Comparison of ENCODE assay signal across 26 mouse cellular contexts in genomic region chr19:5739446-5739845, GRCm38 (mm10). TPM values are rescaled to one million over a fixed set of nuclear protein-coding genes. Genes with fewer than 3 reads are reported as not detected.
DNase-seq lines count a peak whose midpoint lies in the region; ATAC-seq and TF ChIP-seq lines count a peak whose summit lies in the region.
"Had no signal": no experiment of that assay in that cellular context is flagged by ENCODE, and none has a peak within 500 bp of the region (broad histone marks: within the 10 kb centered on the region; RNA-seq: fewer than 3 reads in every experiment).

No protein-coding gene starts in this region.

- no peak overlapping the region for H3K9ac ChIP-seq in kidney, postnatal 0 days (ENCODE audit: low read depth, low read length)
- no peak overlapping the region for H3K9ac ChIP-seq in kidney, embryonic 16.5 days (replicated peaks; ENCODE audit: low read length)
- no peak overlapping the region for H3K9ac ChIP-seq in lung, postnatal 0 days (replicated peaks; ENCODE audit: low read depth)
- H3K9ac ChIP-seq in forebrain, postnatal 0 days = no peak overlapping the region
- H3K9ac ChIP-seq: forebrain, embryonic 12.5 days; hindbrain, embryonic 13.5 days; intestine, embryonic 15.5 days had no signal

- H3K9me3 ChIP-seq in kidney, postnatal 0 days (replicated peaks; ENCODE audit: low read length) = no peaks in the 10 kb centered on the region
- no peaks in the 10 kb centered on the region for H3K9me3 ChIP-seq in kidney, embryonic 16.5 days (ENCODE audit: low read length)
- H3K9me3 ChIP-seq in lung, postnatal 0 days (ENCODE audit: low read length) = no peaks in the 10 kb centered on the region
- H3K9me3 ChIP-seq in forebrain, postnatal 0 days (ENCODE audit: low read length) = no peaks in the 10 kb centered on the region
- H3K9me3 ChIP-seq: embryonic facial prominence, embryonic 13.5 days; forebrain, embryonic 12.5 days; G1E; heart, embryonic 13.5 days; hindbrain, embryonic 13.5 days; intestine, embryonic 15.5 days had no signal

- ATAC-seq in kidney, postnatal 0 days (replicated peaks; ENCODE audit: low FRiP score, low read depth) = no peak
- ATAC-seq in kidney, embryonic 16.5 days (ENCODE audit: low FRiP score, low TSS enrichment) = no peak
- ATAC-seq in lung, postnatal 0 days = no peak
- ATAC-seq in forebrain, postnatal 0 days = no peak
- ATAC-seq: activated CD4-positive, CD25-positive, alpha-beta regulatory T cell, adult 4 months; CD4-positive, CD25-positive, alpha-beta regulatory T cell, adult 4 months; forebrain, embryonic 16.5 days; intestine, embryonic 15.5 days had no signal

- H3K4me2 ChIP-seq in kidney, postnatal 0 days (ENCODE audit: low read length) = no peak overlapping the region
- no peak overlapping the region for H3K4me2 ChIP-seq in kidney, embryonic 16.5 days (replicated peaks; ENCODE audit: low read depth, low read length)
- H3K4me2 ChIP-seq in lung, postnatal 0 days (replicated peaks; ENCODE audit: low read depth, low read length) = no peak overlapping the region
- H3K4me2 ChIP-seq in forebrain, postnatal 0 days (ENCODE audit: low read depth) = no peak overlapping the region
- H3K4me2 ChIP-seq: forebrain, embryonic 12.5 days; intestine, embryonic 15.5 days had no signal

- TF ChIP-seq EP300 in lung, postnatal 0 days (IDR thresholded peaks at IDR 0.05) = no peak

- H3K27me3 ChIP-seq in kidney, postnatal 0 days (ENCODE audit: insufficient read depth, low read length) = no peaks in the 10 kb centered on the region
- H3K27me3 ChIP-seq in kidney, embryonic 16.5 days (ENCODE audit: insufficient read depth, low read length) = peaks cover 3% of the 10 kb centered on the region; the same call in 1 of the 2 replicates
- no peaks in the 10 kb centered on the region for H3K27me3 ChIP-seq in lung, postnatal 0 days (replicated peaks; ENCODE audit: insufficient read depth, low read length)
- no peaks in the 10 kb centered on the region for H3K27me3 ChIP-seq in forebrain, postnatal 0 days (ENCODE audit: insufficient read depth, low read length)

- no peak for TF ChIP-seq CTCF in kidney, postnatal 0 days (IDR thresholded peaks at IDR 0.05; ENCODE audit: low read depth)
- peak; percentile 12; the same call in 1 of the 2 replicates for TF ChIP-seq CTCF in lung, postnatal 0 days (IDR thresholded peaks at IDR 0.05)
- no peak for TF ChIP-seq CTCF in forebrain, postnatal 0 days (IDR thresholded peaks at IDR 0.05; ENCODE audit: low read depth)

- H3K4me3 ChIP-seq in kidney, postnatal 0 days (replicated peaks; ENCODE audit: low read depth, low read length) = no peak overlapping the region
- no peak overlapping the region for H3K4me3 ChIP-seq in kidney, embryonic 16.5 days (ENCODE audit: low read length)
- H3K4me3 ChIP-seq in lung, postnatal 0 days (ENCODE audit: low read depth, low read length) = no peak overlapping the region
- no peak overlapping the region for H3K4me3 ChIP-seq in brown adipose tissue, adult 24 weeks (ENCODE audit: insufficient read depth, low read depth, low read length)
- H3K4me3 ChIP-seq in forebrain, postnatal 0 days (ENCODE audit: low read depth, low read length) = no peak overlapping the region
- H3K4me3 ChIP-seq: embryonic facial prominence, embryonic 13.5 days; forebrain, embryonic 12.5 days; heart, embryonic 13.5 days; hindbrain, embryonic 13.5 days; intestine, embryonic 15.5 days had no signal

- H3K27ac ChIP-seq in kidney, postnatal 0 days = 0 out of 2 replicates have a peak overlapping the region, but pooled peaks have one; percentile 84
- no peak overlapping the region for H3K27ac ChIP-seq in kidney, embryonic 16.5 days (ENCODE audit: low read length)
- peak overlapping the region; percentile 89 for H3K27ac ChIP-seq in lung, postnatal 0 days (ENCODE audit: low read length)
- H3K27ac ChIP-seq in brown adipose tissue, adult 24 weeks (replicated peaks; ENCODE audit: low read depth, low read length) = peak overlapping the region; percentile 94
- no peak overlapping the region for H3K27ac ChIP-seq in forebrain, postnatal 0 days (ENCODE audit: low read depth, low read length)
- H3K27ac ChIP-seq: intestine, embryonic 15.5 days had no signal

- peaks cover 24% of the 10 kb centered on the region for H3K4me1 ChIP-seq in kidney, postnatal 0 days (replicated peaks; ENCODE audit: insufficient read depth, low read length)
- peaks cover 34% of the 10 kb centered on the region for H3K4me1 ChIP-seq in kidney, embryonic 16.5 days (ENCODE audit: insufficient read depth, low read length)
- peaks cover 26% of the 10 kb centered on the region for H3K4me1 ChIP-seq in lung, postnatal 0 days (ENCODE audit: insufficient read depth, low read depth, low read length)
- H3K4me1 ChIP-seq in brown adipose tissue, adult 24 weeks (ENCODE audit: control insufficient read depth, insufficient read depth, insufficient read length, low read length) = peaks cover 7% of the 10 kb centered on the region
- peaks cover 7% of the 10 kb centered on the region; the same call in 1 of the 2 replicates for H3K4me1 ChIP-seq in forebrain, postnatal 0 days (ENCODE audit: insufficient read depth)

- H3K36me3 ChIP-seq in kidney, postnatal 0 days (ENCODE audit: insufficient read depth, low read length) = no peaks in the 10 kb centered on the region
- H3K36me3 ChIP-seq in kidney, embryonic 16.5 days (ENCODE audit: insufficient read depth, low read length) = no peaks in the 10 kb centered on the region
- no peaks in the 10 kb centered on the region for H3K36me3 ChIP-seq in lung, postnatal 0 days (ENCODE audit: insufficient read depth, low read length)
- H3K36me3 ChIP-seq in forebrain, postnatal 0 days (ENCODE audit: insufficient read depth) = no peaks in the 10 kb centered on the region
- H3K36me3 ChIP-seq: embryonic facial prominence, embryonic 13.5 days; forebrain, embryonic 12.5 days; G1E; heart, embryonic 13.5 days; hindbrain, embryonic 13.5 days; intestine, embryonic 15.5 days had no signal

- WGBS in kidney, postnatal 0 days = 61% methylated on average over 2 of the region's 2 CpGs
- 43% methylated on average over 2 of the region's 2 CpGs for WGBS in kidney, embryonic 16.5 days
- WGBS in lung, postnatal 0 days = 43% methylated on average over 2 of the region's 2 CpGs
- WGBS in forebrain, postnatal 0 days = 54% methylated on average over 2 of the region's 2 CpGs

- DNase-seq in kidney, postnatal 0 days (ENCODE audit: low spot score) = no peak
- no peak for DNase-seq in lung, postnatal 0 days (ENCODE audit: low spot score)
- no peak for DNase-seq in lung, postnatal 4 days
- DNase-seq in forebrain, postnatal 0 days = no peak
- DNase-seq: adrenal gland, adult 2 months; adrenal gland, postnatal 36 days; B cell, adult 2 months; cerebellum, adult 11 months; cerebellum, adult 9-11 months; cerebellum, postnatal 36 days; gastrocnemius, postnatal 36 days; heart, adult 11 months; heart, postnatal 10 days had no signal

RNA-seq across cellular contexts. Expression of gene Ltbp3, which starts 1.3 kb away (rescaled TPM):
- 22.3 and 23.9 TPM in 2 replicates for polyA plus RNA-seq in kidney, postnatal 0 days (2015; fragmentation: Nextera tagmentation; extraction: Ambion mirVana)
- polyA plus RNA-seq in kidney, embryonic 16.5 days (2015; fragmentation: Nextera tagmentation; extraction: Ambion mirVana) = 18.1 and 21.5 TPM in 2 replicates
- 51.9 and 59.6 TPM in 2 replicates for polyA plus RNA-seq in lung, postnatal 0 days (2015; fragmentation: Nextera tagmentation; extraction: Ambion mirVana)
- 59.4 and 101 TPM in 2 replicates for polyA plus RNA-seq in brown adipose tissue, adult 24 weeks (2012; ENCODE audit: insufficient read depth, insufficient read length, missing spikeins)
- total RNA-seq in forebrain, postnatal 0 days (2014; rRNA removed) = 21.3 and 22.7 TPM in 2 replicates
- 5.9 and 12.4 TPM in 2 replicates for polyA plus RNA-seq in forebrain, postnatal 0 days (2015; fragmentation: Nextera tagmentation; extraction: Ambion mirVana)
- polyA plus RNA-seq: activated CD4-positive, CD25-positive, alpha-beta regulatory T cell, adult 4 months; CD4-positive, CD25-positive, alpha-beta regulatory T cell, adult 4 months had no signal

RNA-seq across cellular contexts. Expression of gene Fam89b, which starts 10.0 kb away (rescaled TPM):
- polyA plus RNA-seq in kidney, postnatal 0 days (2015; fragmentation: Nextera tagmentation; extraction: Ambion mirVana) = 91.0 and 92.7 TPM in 2 replicates
- polyA plus RNA-seq in kidney, embryonic 16.5 days (2015; fragmentation: Nextera tagmentation; extraction: Ambion mirVana) = 93.4 and 97.9 TPM in 2 replicates
- polyA plus RNA-seq in lung, postnatal 0 days (2015; fragmentation: Nextera tagmentation; extraction: Ambion mirVana) = 120 and 126 TPM in 2 replicates
- polyA plus RNA-seq in brown adipose tissue, adult 24 weeks (2012; ENCODE audit: insufficient read depth, insufficient read length, missing spikeins) = 55.7 and 58.4 TPM in 2 replicates
- 169 and 172 TPM in 2 replicates for total RNA-seq in forebrain, postnatal 0 days (2014; rRNA removed)
- polyA plus RNA-seq in forebrain, postnatal 0 days (2015; fragmentation: Nextera tagmentation; extraction: Ambion mirVana) = 165 and 200 TPM in 2 replicates

RNA-seq across cellular contexts. Expression of gene Ehbp1l1, which starts 13.3 kb away (rescaled TPM):
- 14.3 and 15.0 TPM in 2 replicates for polyA plus RNA-seq in kidney, postnatal 0 days (2015; fragmentation: Nextera tagmentation; extraction: Ambion mirVana)
- polyA plus RNA-seq in kidney, embryonic 16.5 days (2015; fragmentation: Nextera tagmentation; extraction: Ambion mirVana) = 19.5 and 25.0 TPM in 2 replicates
- polyA plus RNA-seq in lung, postnatal 0 days (2015; fragmentation: Nextera tagmentation; extraction: Ambion mirVana) = 19.3 and 21.6 TPM in 2 replicates
- 45.3 and 47.1 TPM in 2 replicates for polyA plus RNA-seq in brown adipose tissue, adult 24 weeks (2012; ENCODE audit: insufficient read depth, insufficient read length, missing spikeins)
- 28.5 and 33.2 TPM in 2 replicates for total RNA-seq in forebrain, postnatal 0 days (2014; rRNA removed)
- 41.3 and 53.0 TPM in 2 replicates for polyA plus RNA-seq in forebrain, postnatal 0 days (2015; fragmentation: Nextera tagmentation; extraction: Ambion mirVana)

RNA-seq across cellular contexts. Expression of gene Scyl1, which starts 31.8 kb away (rescaled TPM):
- 63.5 and 65.1 TPM in 2 replicates for polyA plus RNA-seq in kidney, postnatal 0 days (2015; fragmentation: Nextera tagmentation; extraction: Ambion mirVana)
- polyA plus RNA-seq in kidney, embryonic 16.5 days (2015; fragmentation: Nextera tagmentation; extraction: Ambion mirVana) = 82.9 and 85.3 TPM in 2 replicates
- polyA plus RNA-seq in lung, postnatal 0 days (2015; fragmentation: Nextera tagmentation; extraction: Ambion mirVana) = 64.6 TPM in 2 replicates
- polyA plus RNA-seq in brown adipose tissue, adult 24 weeks (2012; ENCODE audit: insufficient read depth, insufficient read length, missing spikeins) = 49.2 and 54.3 TPM in 2 replicates
- total RNA-seq in forebrain, postnatal 0 days (2014; rRNA removed) = 79.8 and 98.1 TPM in 2 replicates
- polyA plus RNA-seq in forebrain, postnatal 0 days (2015; fragmentation: Nextera tagmentation; extraction: Ambion mirVana) = 62.7 and 68.8 TPM in 2 replicates

RNA-seq across cellular contexts. Expression of gene Kcnk7, which starts 35.3 kb away (rescaled TPM):
- polyA plus RNA-seq in kidney, postnatal 0 days (2015; fragmentation: Nextera tagmentation; extraction: Ambion mirVana) = 0.32 and 0.33 TPM in 2 replicates
- polyA plus RNA-seq in kidney, embryonic 16.5 days (2015; fragmentation: Nextera tagmentation; extraction: Ambion mirVana) = 0.15 and 0.23 TPM in 2 replicates
- polyA plus RNA-seq in lung, postnatal 0 days (2015; fragmentation: Nextera tagmentation; extraction: Ambion mirVana) = 0.87 and 1.3 TPM in 2 replicates
- polyA plus RNA-seq in brown adipose tissue, adult 24 weeks (2012; ENCODE audit: insufficient read depth, insufficient read length, missing spikeins) = not detected in 2 replicates
- not detected in 2 replicates for total RNA-seq in forebrain, postnatal 0 days (2014; rRNA removed)
- 0.17 TPM in 1 of 2 replicates, not detected in the other for polyA plus RNA-seq in forebrain, postnatal 0 days (2015; fragmentation: Nextera tagmentation; extraction: Ambion mirVana)
- total RNA-seq: adrenal gland, adult 2 months; adrenal gland, postnatal 36 days; G1E; gastrocnemius, adult 18-20 months; gastrocnemius, postnatal 36 days; heart, postnatal 10 days; hematopoietic stem cell, adult 5-6 weeks had no signal
- polyA plus RNA-seq: adrenal gland, adult 2 months; heart, embryonic 13.5 days had no signal

Comparison
In these comparisons a context has a peak if more than half of its experiments do, and no peak if none do; other contexts are left out.
1. H3K27ac ChIP-seq: peak in kidney, postnatal 0 days (single experiment), lung, postnatal 0 days (single experiment) and brown adipose tissue, adult 24 weeks (single experiment); none in kidney, embryonic 16.5 days (single experiment) and forebrain, postnatal 0 days (single experiment).